24 mouse cellular contexts compared by ENCODE assay signal in the genomic region with DNA sequence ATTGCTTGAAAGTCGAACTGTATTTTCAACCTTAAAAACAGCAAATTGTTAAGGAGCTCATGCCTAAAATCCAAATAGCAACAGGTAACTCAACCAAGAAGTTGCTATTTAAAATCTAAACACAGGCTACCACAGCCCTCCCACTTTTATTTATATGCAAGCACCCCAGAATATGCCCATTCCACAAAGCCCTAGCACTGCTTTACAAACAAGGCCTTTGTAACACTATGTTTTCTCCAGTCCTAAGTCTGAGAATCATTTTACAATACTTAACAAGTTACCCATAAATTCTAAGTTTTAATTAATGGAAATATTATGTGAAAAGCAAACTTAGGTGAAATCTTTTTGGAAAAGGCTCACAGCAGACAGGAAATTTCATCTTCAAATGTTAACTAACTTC. TPM values are rescaled to one million over a fixed set of nuclear protein-coding genes. Genes with fewer than 3 reads are reported as not detected.
A peak's percentile ranks its signal among the peaks of the same experiment; 100 is the strongest.
DNase-seq lines count a peak whose midpoint lies in the region; ATAC-seq lines count a peak whose summit lies in the region.
"Had no signal": no experiment of that assay in that cellular context is flagged by ENCODE, and none has a peak within 500 bp of the region (broad histone marks: within the 10 kb centered on the region; RNA-seq: fewer than 3 reads in every experiment).

No protein-coding gene starts in this region.

- no peaks in the 10 kb centered on the region for H3K27me3 ChIP-seq in hindbrain, embryonic 11.5 days (ENCODE audit: control insufficient read depth, insufficient read depth, low read length)
- H3K27me3 ChIP-seq in hindbrain, embryonic 16.5 days (replicated peaks; ENCODE audit: control insufficient read depth, insufficient read depth, low read length): no peaks in the 10 kb centered on the region
- no peaks in the 10 kb centered on the region for H3K27me3 ChIP-seq in neural tube, embryonic 11.5 days (ENCODE audit: control insufficient read depth, insufficient read depth, low read length)
- H3K27me3 ChIP-seq: CH12.LX; embryonic facial prominence, embryonic 12.5 days; forebrain, embryonic 13.5 days; forebrain, embryonic 15.5 days; Patski had no signal

- no peak overlapping the region for H3K27ac ChIP-seq in hindbrain, embryonic 11.5 days (ENCODE audit: low read depth, low read length)
- H3K27ac ChIP-seq in hindbrain, embryonic 16.5 days (ENCODE audit: low read depth, low read length): no peak overlapping the region
- no peak overlapping the region for H3K27ac ChIP-seq in neural tube, embryonic 11.5 days (ENCODE audit: low read depth, low read length)
- H3K27ac ChIP-seq: embryonic facial prominence, embryonic 10.5 days; embryonic facial prominence, embryonic 12.5 days; forebrain, embryonic 13.5 days; forebrain, embryonic 15.5 days had no signal

- no peak overlapping the region for H3K9ac ChIP-seq in hindbrain, embryonic 11.5 days (ENCODE audit: low read depth, low read length)
- H3K9ac ChIP-seq in hindbrain, embryonic 16.5 days (ENCODE audit: low read depth, low read length): no peak overlapping the region
- no peak overlapping the region for H3K9ac ChIP-seq in neural tube, embryonic 11.5 days (ENCODE audit: low read length)
- H3K9ac ChIP-seq: embryonic facial prominence, embryonic 12.5 days; forebrain, embryonic 13.5 days; forebrain, embryonic 15.5 days; forebrain, postnatal 0 days had no signal

- ATAC-seq in hindbrain, embryonic 11.5 days (ENCODE audit: low FRiP score): 0 out of 2 replicates have a peak, but pooled peaks have one; percentile 45
- no peak for ATAC-seq in hindbrain, embryonic 16.5 days
- ATAC-seq in neural tube, embryonic 11.5 days (ENCODE audit: insufficient read depth, low FRiP score, low TSS enrichment): peak; percentile 63; the same call in 1 of the 2 replicates
- ATAC-seq: activated CD4-positive, CD25-positive, alpha-beta regulatory T cell, adult 4 months; CD4-positive, CD25-positive, alpha-beta regulatory T cell, adult 4 months; forebrain, embryonic 15.5 days; forebrain, postnatal 0 days; Patski had no signal

- no peaks in the 10 kb centered on the region for H3K36me3 ChIP-seq in hindbrain, embryonic 11.5 days (ENCODE audit: control insufficient read depth, insufficient read depth, low read length)
- no peaks in the 10 kb centered on the region for H3K36me3 ChIP-seq in hindbrain, embryonic 16.5 days (ENCODE audit: control insufficient read depth, insufficient read depth, low read length)
- H3K36me3 ChIP-seq in neural tube, embryonic 11.5 days (ENCODE audit: control insufficient read depth, insufficient read depth, low read length): no peaks in the 10 kb centered on the region
- H3K36me3 ChIP-seq: embryonic facial prominence, embryonic 10.5 days; forebrain, embryonic 15.5 days; G1E had no signal

- H3K4me2 ChIP-seq in hindbrain, embryonic 11.5 days (replicated peaks; ENCODE audit: low read depth, low read length): no peak overlapping the region
- no peak overlapping the region for H3K4me2 ChIP-seq in hindbrain, embryonic 16.5 days (ENCODE audit: low read length)
- no peak overlapping the region for H3K4me2 ChIP-seq in neural tube, embryonic 11.5 days (ENCODE audit: low read depth)
- H3K4me2 ChIP-seq: embryonic facial prominence, embryonic 12.5 days; forebrain, embryonic 13.5 days; forebrain, embryonic 15.5 days had no signal

- H3K4me1 ChIP-seq in hindbrain, embryonic 11.5 days (replicated peaks; ENCODE audit: control insufficient read depth, insufficient read depth, low read length): no peaks in the 10 kb centered on the region
- H3K4me1 ChIP-seq in hindbrain, embryonic 16.5 days (ENCODE audit: control insufficient read depth, insufficient read depth, low read depth, low read length): peaks cover 4% of the 10 kb centered on the region
- H3K4me1 ChIP-seq in neural tube, embryonic 11.5 days (ENCODE audit: control insufficient read depth, insufficient read depth, low read length): peaks cover 10% of the 10 kb centered on the region
- H3K4me1 ChIP-seq: embryonic facial prominence, embryonic 12.5 days had no signal

- H3K4me3 ChIP-seq in hindbrain, embryonic 11.5 days (ENCODE audit: low read depth, low read length): no peak overlapping the region
- H3K4me3 ChIP-seq in hindbrain, embryonic 16.5 days (ENCODE audit: low read length): no peak overlapping the region
- no peak overlapping the region for H3K4me3 ChIP-seq in neural tube, embryonic 11.5 days (ENCODE audit: low read depth, low read length)
- H3K4me3 ChIP-seq: embryonic facial prominence, embryonic 10.5 days; embryonic facial prominence, embryonic 12.5 days; forebrain, embryonic 13.5 days; forebrain, embryonic 15.5 days had no signal

- DNase-seq in embryo, embryonic 10.5 days (ENCODE audit: low spot score): peak; percentile 24
- DNase-seq in embryo, embryonic 9.5 days (ENCODE audit: extremely low spot score): no peak
- DNase-seq in hindbrain, embryonic 11.5 days (ENCODE audit: low spot score): no peak
- DNase-seq in neural tube, embryonic 11.5 days (ENCODE audit: low spot score): no peak
- DNase-seq in neural tube, embryonic 10.5 days (ENCODE audit: extremely low spot score, low spot score): no peak
- DNase-seq: adrenal gland, adult 8-10 months; adrenal gland, postnatal 14 days; adrenal gland, postnatal 36 days; B cell, adult 2 months; cerebellum, adult 11-12 months; cerebellum, adult 2 months; cerebellum, adult 9-10 months; cerebellum, postnatal 25 days; forebrain, postnatal 0 days had no signal

- 27% methylated on average over 1 of the region's 1 CpGs for WGBS in hindbrain, embryonic 11.5 days
- 32% methylated on average over 1 of the region's 1 CpGs for whole genome bisulfite sequencing in hindbrain, embryonic 16.5 days
- 32% methylated on average over 1 of the region's 1 CpGs for WGBS in neural tube, embryonic 11.5 days

- no peaks in the 10 kb centered on the region for H3K9me3 ChIP-seq in hindbrain, embryonic 11.5 days (ENCODE audit: control insufficient read depth, low read length)
- H3K9me3 ChIP-seq in hindbrain, embryonic 16.5 days (ENCODE audit: control insufficient read depth, low read length): no peaks in the 10 kb centered on the region
- no peaks in the 10 kb centered on the region for H3K9me3 ChIP-seq in neural tube, embryonic 11.5 days (ENCODE audit: control insufficient read depth, low read length)
- H3K9me3 ChIP-seq: embryonic facial prominence, embryonic 10.5 days; embryonic facial prominence, embryonic 12.5 days; forebrain, embryonic 13.5 days; forebrain, embryonic 15.5 days; G1E had no signal

RNA-seq across cellular contexts. Expression of gene Nr6a1, which starts 13.0 kb away (rescaled TPM):
- polyA plus RNA-seq in hindbrain, embryonic 11.5 days (2014; fragmentation: Nextera tagmentation; extraction: Ambion mirVana): 5.0 and 6.6 TPM in 2 replicates
- polyA plus RNA-seq in hindbrain, embryonic 16.5 days (2015; fragmentation: Nextera tagmentation; extraction: Ambion mirVana): 1.8 and 2.4 TPM in 2 replicates
- polyA plus RNA-seq in neural tube, embryonic 11.5 days (2014; fragmentation: Nextera tagmentation; extraction: Ambion mirVana): 5.8 and 6.4 TPM in 2 replicates

RNA-seq across cellular contexts. Expression of gene Olfml2a, which starts 17.3 kb away (rescaled TPM):
- polyA plus RNA-seq in hindbrain, embryonic 11.5 days (2014; fragmentation: Nextera tagmentation; extraction: Ambion mirVana): 1.6 and 2.5 TPM in 2 replicates
- polyA plus RNA-seq in hindbrain, embryonic 16.5 days (2015; fragmentation: Nextera tagmentation; extraction: Ambion mirVana): 4.4 and 6.9 TPM in 2 replicates
- 2.4 and 3.1 TPM in 2 replicates for polyA plus RNA-seq in neural tube, embryonic 11.5 days (2014; fragmentation: Nextera tagmentation; extraction: Ambion mirVana)
- polyA plus RNA-seq: CD4-positive, CD25-positive, alpha-beta regulatory T cell, adult 4 months; G1E had no signal
